Comparison of ENCODE assay signal across 8 mouse cellular contexts in genomic region chr19:18631644-18632219, GRCm38 (mm10). TPM values are rescaled to one million over a fixed set of nuclear protein-coding genes. Genes with fewer than 3 reads are reported as not detected.
DNase-seq lines count a peak whose midpoint lies in the region; ATAC-seq and TF ChIP-seq lines count a peak whose summit lies in the region.

Gene Ostf1 (minus strand): TSS chr19:18631823.
Gene Nmrk1 (plus strand): TSS chr19:18631950.

- DNase-seq in gastrocnemius, adult 8-10 months (ENCODE audit: low spot score in 2 of 2): peak; percentile 92 to 96
- DNase-seq in hindlimb bud, embryonic 11.5 days (ENCODE audit: extremely low spot score, low read depth, low spot score): peak; percentile 78
- DNase-seq in left cerebral cortex, adult 8-10 months (ENCODE audit: low spot score in 2 of 2): peak; percentile 85 to 92
- peak; percentile 94 for DNase-seq in right cerebral cortex, postnatal 10 days (ENCODE audit: low spot score in 2 of 2)
- DNase-seq in urinary bladder, postnatal 25 days (ENCODE audit: low spot score): peak; percentile 99

- peaks cover 4% of the 10 kb centered on the region; the same call in 1 of the 2 replicates for H3K9me3 ChIP-seq in megakaryocyte, embryonic 14.5 days

- peak within 1 kb of the TSS; percentile 73 for H3K27ac ChIP-seq in cortical plate, adult 2 months (ENCODE audit: insufficient read depth, low read length)

- ATAC-seq in activated CD4-positive, CD25-positive, alpha-beta regulatory T cell, adult 4 months: peak; percentile 86

- TF ChIP-seq POLR2A in cortical plate, adult 2 months (IDR thresholded peaks at IDR 0.05; ENCODE audit: extremely low read depth, insufficient read depth, low read length): peak; percentile 82; the same call in 1 of the 2 replicates

- peak within 1 kb of the TSS; percentile 90 for H3K4me3 ChIP-seq in cortical plate, adult 2 months (ENCODE audit: insufficient read depth, low read length)
- H3K4me3 ChIP-seq in megakaryocyte, embryonic 14.5 days (replicated peaks): peak within 1 kb of the TSS; percentile 99

- no peak for TF ChIP-seq CTCF in cortical plate, adult 2 months (IDR thresholded peaks at IDR 0.05; ENCODE audit: extremely low read depth, insufficient read depth, low read length)

- H3K27me3 ChIP-seq in megakaryocyte, embryonic 14.5 days (replicated peaks): no peaks in the 10 kb centered on the region

- H3K36me3 ChIP-seq in megakaryocyte, embryonic 14.5 days (replicated peaks; ENCODE audit: low read length): peaks cover 8% of the 10 kb centered on the region

- peaks cover 1% of the 10 kb centered on the region; the same call in 1 of the 2 replicates for H3K4me1 ChIP-seq in cortical plate, adult 2 months (ENCODE audit: control insufficient read depth, insufficient read depth, low read length)
- peaks cover 39% of the 10 kb centered on the region for H3K4me1 ChIP-seq in megakaryocyte, embryonic 14.5 days

RNA-seq across cellular contexts. Expression of gene Ostf1, which starts in this region (rescaled TPM):
- 100 to 1,000 TPM; 142 to 143 TPM for polyA plus RNA-seq in activated CD4-positive, CD25-positive, alpha-beta regulatory T cell, adult 4 months (2017; shearing (Covaris generic))
- 21.7 and 23.7 TPM in 2 replicates for polyA plus RNA-seq in cortical plate, adult 2 months (2012; rRNA removed)
- 10 to 100 TPM; 22.1 to 28.5 (median 25.5) TPM for total RNA-seq in gastrocnemius, adult 8-10 months (2022)
- total RNA-seq in left cerebral cortex, adult 8-10 months (2022): 10 to 100 TPM; 16.3 to 22.2 (median 18.3) TPM
- polyA plus RNA-seq in megakaryocyte, embryonic 14.5 days (2012; ENCODE audit: insufficient read depth, low replicate concordance): 422 and 727 TPM in 2 replicates

RNA-seq across cellular contexts. Expression of gene Nmrk1, which starts in this region (rescaled TPM):
- 1 to 10 TPM; 6.0 to 7.3 TPM for polyA plus RNA-seq in activated CD4-positive, CD25-positive, alpha-beta regulatory T cell, adult 4 months (2017; shearing (Covaris generic))
- polyA plus RNA-seq in cortical plate, adult 2 months (2012; rRNA removed): 8.8 and 10.2 TPM in 2 replicates
- 1 to 10 TPM; 3.0 to 4.8 (median 3.6) TPM for total RNA-seq in gastrocnemius, adult 8-10 months (2022)
- total RNA-seq in left cerebral cortex, adult 8-10 months (2022): 1 to 10 TPM; 4.9 to 6.5 (median 5.6) TPM
- polyA plus RNA-seq in megakaryocyte, embryonic 14.5 days (2012; ENCODE audit: insufficient read depth, low replicate concordance): 0.96 and 1.5 TPM in 2 replicates

Comparison
In these comparisons a context has a peak if more than half of its experiments do, and no peak if none do; other contexts are left out.
1. Peak in every context shown above with its lines: DNase-seq, ATAC-seq, H3K4me3 ChIP-seq and H3K27ac ChIP-seq.